Mouse (Mus musculus) T-helper 17 cell (primary cell): Measurements from ENCODE around the gene Mettl1.
"Not testable (repeated sequence)": the region's sequence is repeated elsewhere in the genome, so short reads cannot be mapped to it uniquely, and the experiment has no call there.

Experiments used
- in situ Hi-C, 2 experiments: fragments of 300-600 bp; cut with MboI, MseI; formaldehyde crosslinking; loops; 1 replicate in 1 of 2; 2 replicates in 1 of 2; pipeline ENCODE4 v1.15.1; 2025; ENCODE audit warnings: high pct_unique_total_duplicates in 2 of 2

Mettl1 gene

GRCm38 (mm10) chr10:127066519-127067018 lies 25.4 kb downstream of the Mettl1 start:
- in situ Hi-C loops, result loop anchor here in 1 of 2 experiments (10.0 kb wide), 1 partner anchor 608 kb away; no protein-coding TSS in a partner anchor

GRCm38 (mm10) chr10:127068360-127069038 lies 27.3 kb downstream of the Mettl1 start:
- in situ Hi-C loops, result loop anchor here in 1 of 2 experiments (10.0 kb wide), 1 partner anchor 606 kb away; no protein-coding TSS in a partner anchor

DNA sequence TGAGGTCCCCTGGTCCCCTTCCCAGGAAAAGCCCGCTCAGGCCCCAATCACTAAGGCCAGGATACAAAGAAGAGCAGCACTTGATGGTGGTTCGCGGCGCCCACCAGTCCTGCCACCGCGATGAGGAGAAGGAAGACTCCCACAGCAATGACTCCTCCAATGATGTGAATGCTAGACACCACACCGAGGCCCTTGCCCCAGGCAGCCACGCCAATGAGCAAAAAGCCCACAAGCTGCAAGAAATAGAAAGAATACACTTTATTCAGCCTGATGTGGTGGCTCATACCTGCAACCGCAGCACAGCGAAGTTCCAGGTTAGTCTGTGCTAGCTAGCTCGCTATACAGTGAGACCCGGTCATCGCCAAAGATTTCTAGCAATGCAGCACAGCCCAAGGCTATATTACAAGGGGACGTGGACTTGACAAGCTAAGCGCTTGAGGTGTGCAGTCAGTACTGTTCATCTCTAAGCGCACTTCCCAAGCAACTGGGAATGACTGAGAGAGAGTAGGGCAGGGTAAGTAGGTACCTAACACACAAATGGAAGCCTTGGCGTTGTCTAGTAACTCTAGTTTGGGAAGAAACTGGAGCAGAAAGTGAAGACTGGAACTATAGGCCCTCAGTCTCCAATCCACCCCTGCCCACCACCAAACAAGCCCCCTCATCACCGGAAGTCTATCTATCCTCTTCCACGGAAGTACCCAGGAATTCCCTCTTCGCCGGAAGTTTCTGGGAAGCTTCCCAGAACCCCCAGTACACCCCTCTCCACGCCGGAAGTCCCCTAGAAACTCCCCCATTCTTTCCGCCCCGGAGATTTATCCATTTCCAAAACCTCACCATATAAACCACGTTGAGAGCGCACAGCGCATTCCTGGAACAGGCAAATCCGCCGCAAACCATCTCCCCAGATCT lies 28.3 kb downstream of the Mettl1 start:
- in situ Hi-C loops, result loop anchor here in 1 of 2 experiments (10.0 kb wide), 1 partner anchor 605 kb away; no protein-coding TSS in a partner anchor

GRCm38 (mm10) chr10:127070190-127071121 lies 29.2 kb downstream of the Mettl1 start, which contains the start of gene Tspan31:
Gene Tspan31 (minus strand): TSS chr10:127070264.
- in situ Hi-C loops, result no loop called here

DNA sequence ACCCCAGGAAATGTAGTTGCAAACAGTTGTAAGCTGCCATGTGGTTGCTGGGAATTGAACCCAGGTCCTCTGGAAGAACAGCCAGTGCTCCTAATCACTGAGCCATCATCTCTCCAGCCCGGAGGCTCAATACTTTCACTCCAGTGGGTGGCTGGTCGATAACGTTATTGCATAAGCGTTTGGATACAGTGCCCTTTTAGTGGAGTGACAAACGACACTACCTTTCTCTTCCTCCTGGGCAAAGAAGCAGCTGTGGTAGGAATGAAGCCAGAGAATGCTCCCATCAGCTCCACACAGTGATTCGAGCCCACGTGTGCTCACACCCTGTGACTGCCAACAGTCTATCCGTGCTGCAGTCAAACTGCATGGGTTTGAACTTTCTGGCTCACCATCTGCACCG lies 30.0 kb downstream of the Mettl1 start:
- in situ Hi-C loops, result no loop called here

DNA sequence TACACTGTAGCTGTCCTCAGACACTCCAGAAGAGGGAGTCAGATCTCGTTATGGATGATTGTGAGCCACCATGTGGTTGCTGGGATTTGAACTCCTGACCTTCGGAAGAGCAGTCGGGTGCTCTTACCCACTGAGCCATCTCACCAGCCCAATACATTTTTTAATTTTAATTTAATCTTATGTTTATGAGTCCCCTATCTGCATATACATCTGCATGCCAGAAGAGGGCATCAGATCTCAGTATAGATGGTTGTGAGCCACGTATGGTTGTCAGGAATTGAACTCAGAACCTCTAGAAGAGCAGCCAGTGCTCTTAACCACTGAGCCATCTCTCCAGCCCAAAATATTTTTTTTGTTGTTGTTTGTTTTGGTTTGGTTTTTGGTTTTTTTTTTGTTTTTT lies 31.1 kb downstream of the Mettl1 start:
- in situ Hi-C loops, result not testable (repeated sequence)

DNA sequence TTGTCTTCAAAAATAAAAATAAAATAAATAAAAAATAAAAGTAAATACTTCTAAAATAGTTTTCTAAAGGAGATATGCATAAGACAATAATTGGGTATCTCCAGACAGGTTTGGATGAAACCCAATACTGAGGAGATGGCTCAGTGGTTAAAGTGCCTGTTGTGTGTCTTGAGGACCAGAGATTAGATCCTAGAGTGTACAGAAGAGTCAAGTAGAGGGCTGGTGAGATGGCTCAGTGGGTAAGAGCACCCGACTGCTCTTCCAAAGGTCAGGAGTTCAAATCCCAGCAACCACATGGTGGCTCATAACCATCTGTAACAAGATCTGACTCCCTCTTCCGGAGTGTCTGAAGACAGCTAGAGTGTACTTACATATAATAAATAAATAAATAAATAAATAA lies 31.8 kb downstream of the Mettl1 start:
- in situ Hi-C loops, result not testable (repeated sequence)

DNA sequence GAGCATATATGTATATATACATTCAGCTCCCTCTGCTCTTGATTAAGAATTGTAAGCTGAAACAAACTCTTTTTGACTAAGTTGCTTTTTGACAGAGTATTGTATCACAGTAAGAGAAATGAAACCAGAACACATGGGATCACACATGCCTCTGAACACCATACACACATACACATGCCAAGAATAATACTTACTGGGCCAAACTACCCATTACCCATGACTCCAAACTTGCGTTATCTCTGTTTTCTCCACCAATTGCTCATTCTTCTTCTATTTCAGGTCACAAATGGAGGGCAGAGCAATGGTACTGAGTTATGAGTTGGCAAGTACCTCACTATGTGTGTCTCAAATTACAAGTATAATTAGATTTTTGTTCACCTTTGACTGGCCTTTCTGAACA lies 32.8 kb downstream of the Mettl1 start:
- in situ Hi-C loops, result no loop called here

DNA sequence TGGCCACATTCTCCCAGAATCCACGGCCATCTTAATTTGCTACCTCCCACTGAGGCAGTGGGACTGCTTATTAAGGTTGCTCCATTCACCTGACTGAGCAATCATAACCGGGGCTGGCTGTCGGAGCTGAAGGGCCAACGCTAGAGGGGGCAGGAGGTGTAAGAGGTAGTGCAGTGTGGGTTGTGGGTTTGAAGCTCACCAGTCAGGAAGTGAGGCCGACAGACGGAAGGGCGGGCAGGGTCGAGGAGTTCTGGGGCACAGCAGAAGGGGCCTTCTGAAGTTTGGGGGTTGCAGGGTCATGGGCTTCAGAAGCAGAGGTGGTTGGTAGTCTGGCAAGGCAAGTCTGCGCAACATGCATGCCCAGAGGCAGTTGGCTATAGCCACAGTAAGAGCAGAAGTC lies 33.9 kb downstream of the Mettl1 start, which contains the start of gene Agap2:
Gene Agap2 (plus strand): TSS at position 205 of the 400 bp plus-strand sequence.
- in situ Hi-C loops, result loop anchor here in 1 of 2 experiments (5.0 kb wide), 1 partner anchor 97 kb away; no protein-coding TSS in a partner anchor

GRCm38 (mm10) chr10:127075651-127076050 lies 34.4 kb downstream of the Mettl1 start:
- in situ Hi-C loops, result loop anchor here in 1 of 2 experiments (5.0 kb wide), 1 partner anchor 97 kb away; no protein-coding TSS in a partner anchor

- in situ Hi-C loops, result loop anchor here in 1 of 2 experiments (5.0 kb wide), 1 partner anchor 96 kb away; no protein-coding TSS in a partner anchor
Observed at GRCm38 (mm10) chr10:127076082-127076481, 34.9 kb downstream of the Mettl1 start.

GRCm38 (mm10) chr10:127077515-127077914 lies 36.3 kb downstream of the Mettl1 start:
- in situ Hi-C loops, result loop anchor here in 1 of 2 experiments (5.0 kb wide), 1 partner anchor 95 kb away; no protein-coding TSS in a partner anchor

GRCm38 (mm10) chr10:127078001-127078676 lies 36.9 kb downstream of the Mettl1 start:
- in situ Hi-C loops, result loop anchor here in 1 of 2 experiments (5.0 kb wide), 1 partner anchor 94 kb away; no protein-coding TSS in a partner anchor

GRCm38 (mm10) chr10:127078677-127079575 lies 37.7 kb downstream of the Mettl1 start:
- in situ Hi-C loops, result loop anchor here in 1 of 2 experiments (5.0 kb wide), 1 partner anchor 93 kb away; no protein-coding TSS in a partner anchor

- in situ Hi-C loops, result loop anchor here in 1 of 2 experiments (5.0 kb wide), 1 partner anchor 92 kb away; no protein-coding TSS in a partner anchor
Observed at GRCm38 (mm10) chr10:127079665-127080391, 38.6 kb downstream of the Mettl1 start.

- in situ Hi-C loops, result no loop called here
Observed at GRCm38 (mm10) chr10:127080901-127081780, 39.9 kb downstream of the Mettl1 start.
